Mouse (Mus musculus) fibroblast of lung, adult 2 months (primary cell): ENCODE measurements around the gene Plekhj1.

ENCODE experiments used
- DNase-seq: peaks from one replicate; pipeline ENCODE4 v3.0.0-alpha.2; 2011; ENCODE audit warnings: low read depth

The Plekhj1 gene

GRCm38 (mm10) chr10:80748609-80749008 lies 49.8 kb downstream of the Plekhj1 start:
- no peak for DNase-seq

GRCm38 (mm10) chr10:80747410-80747809 lies 51.0 kb downstream of the Plekhj1 start:
- no peak for DNase-seq
